18 mouse cellular contexts compared by ENCODE assay signal in genomic region chr5:17747143-17747542, GRCm38 (mm10).
A peak's percentile ranks its signal among the peaks of the same experiment; 100 is the strongest.
DNase-seq lines count a peak whose midpoint lies in the region; ATAC-seq and TF ChIP-seq lines count a peak whose summit lies in the region.
"Had no signal": no experiment of that assay in that cellular context is flagged by ENCODE, and none has a peak within 500 bp of the region (broad histone marks: within the 10 kb centered on the region; RNA-seq: fewer than 3 reads in every experiment).

No protein-coding gene starts in this region.

- H3K27ac ChIP-seq in neural tube, embryonic 15.5 days (replicated peaks): no peak overlapping the region
- no peak overlapping the region for H3K27ac ChIP-seq in embryonic facial prominence, embryonic 11.5 days (replicated peaks; ENCODE audit: low read depth, low read length)
- H3K27ac ChIP-seq in gastrocnemius, adult 2 months: no peak overlapping the region
- H3K27ac ChIP-seq: liver, embryonic 15.5 days; midbrain, embryonic 10.5 days had no signal

- peak; percentile 24 for DNase-seq in neural tube, embryonic 10.5 days (ENCODE audit: extremely low spot score, low spot score)
- peak; percentile 60 for DNase-seq in R1 (ENCODE audit: low read depth, low spot score)
- DNase-seq in embryonic facial prominence, embryonic 11.5 days (ENCODE audit: low spot score): peak; percentile 20
- no peak for DNase-seq in gastrocnemius, adult 8-10 months (ENCODE audit: low spot score in 2 of 2)
- DNase-seq in gastrocnemius, adult 2 months: no peak
- no peak for DNase-seq in layer of hippocampus, postnatal 36 days
- DNase-seq: adrenal gland, postnatal 36 days; cerebellum, adult 9-10 months; forebrain, postnatal 0 days; gastrocnemius, postnatal 10 days; heart, adult 18-20 months; heart, postnatal 4 days; kidney, adult 18-20 months; lung, postnatal 14 days; thymus, adult 2 months had no signal

- WGBS in neural tube, embryonic 15.5 days: 31% methylated on average over 5 of the region's 5 CpGs
- WGBS in embryonic facial prominence, embryonic 11.5 days: 36% methylated on average over 5 of the region's 5 CpGs

- TF ChIP-seq CTCF in gastrocnemius, adult 2 months (IDR thresholded peaks at IDR 0.05): no peak

- no peak overlapping the region for H3K4me3 ChIP-seq in neural tube, embryonic 15.5 days (replicated peaks)
- no peak overlapping the region for H3K4me3 ChIP-seq in embryonic facial prominence, embryonic 11.5 days (ENCODE audit: low read depth, low read length)
- H3K4me3 ChIP-seq in gastrocnemius, adult 2 months: no peak overlapping the region
- H3K4me3 ChIP-seq: liver, embryonic 15.5 days; midbrain, embryonic 10.5 days had no signal

- no peaks in the 10 kb centered on the region for H3K27me3 ChIP-seq in neural tube, embryonic 15.5 days (replicated peaks)
- no peaks in the 10 kb centered on the region for H3K27me3 ChIP-seq in embryonic facial prominence, embryonic 11.5 days (ENCODE audit: control insufficient read depth, insufficient read depth, low read length)
- H3K27me3 ChIP-seq: liver, embryonic 15.5 days had no signal

- ATAC-seq in neural tube, embryonic 15.5 days (ENCODE audit: low FRiP score): no peak
- ATAC-seq in embryonic facial prominence, embryonic 11.5 days (replicated peaks; ENCODE audit: insufficient number of reproducible peaks, low FRiP score, low TSS enrichment, low read depth): no peak
- ATAC-seq: forebrain, postnatal 0 days had no signal

- no peak overlapping the region for H3K9ac ChIP-seq in neural tube, embryonic 15.5 days (replicated peaks)
- H3K9ac ChIP-seq in embryonic facial prominence, embryonic 11.5 days (replicated peaks; ENCODE audit: low read length): no peak overlapping the region
- H3K9ac ChIP-seq: forebrain, postnatal 0 days; liver, embryonic 15.5 days had no signal

- H3K4me1 ChIP-seq in neural tube, embryonic 15.5 days: no peaks in the 10 kb centered on the region
- no peaks in the 10 kb centered on the region for H3K4me1 ChIP-seq in embryonic facial prominence, embryonic 11.5 days (ENCODE audit: control insufficient read depth, insufficient read depth, low read length)
- H3K4me1 ChIP-seq: liver, embryonic 15.5 days; midbrain, embryonic 10.5 days had no signal

- intact Hi-C loops in gastrocnemius, adult 2 months (cut with DNase I): no loop called here

- no peaks in the 10 kb centered on the region for H3K36me3 ChIP-seq in neural tube, embryonic 15.5 days
- no peaks in the 10 kb centered on the region for H3K36me3 ChIP-seq in embryonic facial prominence, embryonic 11.5 days (replicated peaks; ENCODE audit: control insufficient read depth, insufficient read depth, low read depth, low read length)
- H3K36me3 ChIP-seq: liver, embryonic 15.5 days; midbrain, embryonic 10.5 days had no signal

- no peak overlapping the region for H3K4me2 ChIP-seq in neural tube, embryonic 15.5 days
- no peak overlapping the region for H3K4me2 ChIP-seq in embryonic facial prominence, embryonic 11.5 days (ENCODE audit: low read depth, low read length)
- H3K4me2 ChIP-seq: liver, embryonic 15.5 days had no signal

- no peaks in the 10 kb centered on the region for H3K9me3 ChIP-seq in neural tube, embryonic 15.5 days (replicated peaks)
- H3K9me3 ChIP-seq in embryonic facial prominence, embryonic 11.5 days (replicated peaks; ENCODE audit: control insufficient read depth, low read length): no peaks in the 10 kb centered on the region
- H3K9me3 ChIP-seq: liver, embryonic 15.5 days; midbrain, embryonic 10.5 days had no signal

Comparison
In these comparisons a context has a peak if more than half of its experiments do, and no peak if none do; other contexts are left out.
1. DNase-seq: peak in neural tube, embryonic 10.5 days (single experiment), R1 (single experiment) and embryonic facial prominence, embryonic 11.5 days (single experiment); none in gastrocnemius, adult 8-10 months (0 of 2), gastrocnemius, adult 2 months (single experiment) and layer of hippocampus, postnatal 36 days (0 of 2).